Mouse (Mus musculus) large intestine, adult 2 months (tissue): Measurements from ENCODE around the gene Ngdn. TPM values are rescaled to one million over a fixed set of nuclear protein-coding genes. Genes with fewer than 3 reads are reported as not detected.

Source experiments
- DNase-seq: peaks from one replicate; pipeline ENCODE4 v3.0.0-alpha.2; 2012; ENCODE audit warnings: low read depth, low spot score
- WGBS: fragments of 180-500 bp; shearing (Covaris S2); methylation state at CpG from one replicate; pipeline ENCODE4 v1.1.7; 2018; 5-methylcytosine and 5-hydroxymethylcytosine counted together
- polyA plus RNA-seq: library from polyadenylated mRNA; depleted of rRNA; stranded (reverse); fragments of >200 nt; gene quantifications from 2 replicates; pipeline ENCODE4 v1.2.3, GENCODE M21; 2012; rRNA removed

Ngdn gene
- polyA plus RNA-seq, 1 experiment, result 18.3 TPM

GRCm38 (mm10) chr14:55064481-55065370 lies 49.5 kb downstream of the Ngdn start:
- DNase-seq, result no peak
- 84% methylated on average over 35 of the region's 35 CpGs for WGBS

GRCm38 (mm10) chr14:55065391-55065790 lies 50.1 kb downstream of the Ngdn start:
- 79% methylated on average over 13 of the region's 13 CpGs for WGBS
- no peak for DNase-seq

- DNase-seq, result no peak
- 86% methylated on average over 8 of the region's 8 CpGs for WGBS
These were observed 50.8 kb downstream of the Ngdn start for GRCm38 (mm10) chr14:55066042-55066441.

- 21% methylated on average over 19 of the region's 19 CpGs for WGBS
These were observed 56.5 kb downstream of the Ngdn start for GRCm38 (mm10) chr14:55071756-55072155.

More at GRCm38 (mm10) chr14:55071756-55072155, 56.5 kb downstream of the Ngdn start:
- no peak for DNase-seq

Other genes starting within 250 kb of the Ngdn start
- 36.1 and 135 TPM in 2 replicates for gene Slc7a8, start 233.5 kb upstream of the Ngdn start, polyA plus RNA-seq
- gene Rnf212b, start 201.3 kb upstream of the Ngdn start, polyA plus RNA-seq, result not detected in 2 replicates
- 2.5 and 3.4 TPM in 2 replicates for gene Homez, start 144.5 kb upstream of the Ngdn start, polyA plus RNA-seq
- gene Ppp1r3e, start 137.9 kb upstream of the Ngdn start, polyA plus RNA-seq, result 9.1 and 11.2 TPM in 2 replicates
- 31.6 and 48.3 TPM in 2 replicates for gene Bcl2l2, start 132.1 kb upstream of the Ngdn start, polyA plus RNA-seq
- gene Gm20521, start 132.0 kb upstream of the Ngdn start, polyA plus RNA-seq, result 0.74 TPM in 1 of 2 replicates, not detected in the other
- 77.8 and 112 TPM in 2 replicates for gene Pabpn1, start 123.0 kb upstream of the Ngdn start, polyA plus RNA-seq
- gene Slc22a17, start 102.3 kb upstream of the Ngdn start, polyA plus RNA-seq, result 11.3 and 11.7 TPM in 2 replicates
- 3.0 and 3.5 TPM in 2 replicates for gene Efs, start 89.3 kb upstream of the Ngdn start, polyA plus RNA-seq
- gene Il25, start 82.8 kb upstream of the Ngdn start, polyA plus RNA-seq, result 0.21 and 0.50 TPM in 2 replicates
- 1.0 and 1.8 TPM in 2 replicates for gene Cmtm5, start 79.2 kb upstream of the Ngdn start, polyA plus RNA-seq
- gene Myh6, start 48.5 kb upstream of the Ngdn start, polyA plus RNA-seq, result 0.01 and 0.07 TPM in 2 replicates
- gene Gm17428, start 38.5 kb upstream of the Ngdn start, polyA plus RNA-seq, result not detected in 2 replicates
- gene Myh7, start 20.8 kb upstream of the Ngdn start, polyA plus RNA-seq, result 0.19 and 0.22 TPM in 2 replicates
- gene Zfhx2, start 76.9 kb downstream of the Ngdn start, polyA plus RNA-seq, result 1.4 and 1.7 TPM in 2 replicates
- gene Thtpa, start 79.3 kb downstream of the Ngdn start, polyA plus RNA-seq, result 7.2 and 7.5 TPM in 2 replicates
- 64.5 and 107 TPM in 2 replicates for gene Ap1g2, start 91.1 kb downstream of the Ngdn start, polyA plus RNA-seq
- 0.52 and 0.92 TPM in 2 replicates for gene Jph4, start 101.5 kb downstream of the Ngdn start, polyA plus RNA-seq
- not detected in 2 replicates for gene Dhrs2, start 206.6 kb downstream of the Ngdn start, polyA plus RNA-seq